Mouse (Mus musculus) gastrocnemius, postnatal 25 days (tissue): ENCODE data around the gene Scaf1. TPM values are rescaled to one million over a fixed set of nuclear protein-coding genes. Genes with fewer than 3 reads are reported as not detected.
A peak's percentile ranks its signal among the peaks of the same experiment; 100 is the strongest.
"Not testable (repeated sequence)": the region's sequence is repeated elsewhere in the genome, so short reads cannot be mapped to it uniquely, and the experiment has no call there.

Experiments
- DNase-seq: peaks from one replicate; pipeline ENCODE4 v3.0.0; 2022
- total RNA-seq, 2 experiments: library from RNA; stranded (reverse); gene quantifications; 1 replicate in 1 of 2; 2 replicates in 1 of 2; pipeline ENCODE4 v1.2.3; 2021

Scaf1 gene
- total RNA-seq, 2 experiments from 2014 or later = 35.8 to 38.1 TPM

- peak; percentile 7 for DNase-seq
Measured at GRCm38 (mm10) chr7:45045741-45046140, 29.6 kb upstream of the Scaf1 start.

- DNase-seq = no peak
Measured at GRCm38 (mm10) chr7:45043307-45043706, 27.1 kb upstream of the Scaf1 start.

DNA sequence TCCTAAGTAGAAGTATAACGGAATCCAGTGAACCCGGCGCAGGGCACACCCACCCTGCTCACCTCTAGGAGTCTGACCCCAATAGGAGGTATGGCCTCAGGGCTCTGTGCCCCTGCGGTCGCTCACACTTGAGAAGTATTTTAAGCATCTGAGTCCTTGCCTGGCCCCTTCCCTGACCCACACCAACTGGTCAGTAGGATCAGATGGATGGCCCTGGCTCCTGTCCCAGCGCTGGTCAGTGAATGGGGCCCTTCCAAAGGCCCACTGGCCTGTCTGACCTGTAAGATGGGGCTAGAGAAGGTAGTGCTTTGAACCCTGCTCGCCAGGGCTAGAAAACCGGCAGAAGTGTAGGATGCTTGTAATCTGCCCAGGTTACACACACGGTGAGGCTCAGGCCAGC lies 24.7 kb upstream of the Scaf1 start:
- peak; percentile 71 for DNase-seq

DNA sequence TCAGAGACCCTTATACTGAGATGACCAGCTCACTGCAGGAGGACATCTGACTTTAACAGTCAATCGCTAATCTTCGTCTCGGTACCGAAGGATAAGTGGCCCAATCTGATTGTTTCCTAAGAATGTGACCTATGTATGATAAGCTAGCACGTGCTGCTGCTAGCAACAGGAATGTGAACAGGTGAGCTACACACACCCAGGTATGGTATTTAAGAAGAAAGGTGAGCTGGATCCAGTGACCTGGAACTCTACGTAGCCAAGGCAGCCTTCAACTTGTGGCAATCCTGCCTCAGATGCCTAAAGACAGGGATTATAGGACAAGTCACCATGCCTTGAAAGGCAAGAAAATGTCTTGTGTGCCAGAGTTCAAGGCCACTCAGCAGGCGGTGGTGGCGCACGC lies 22.2 kb upstream of the Scaf1 start:
- DNase-seq = no peak

GRCm38 (mm10) chr7:45037720-45038361 lies 21.7 kb upstream of the Scaf1 start:
- DNase-seq = peak; percentile 38

GRCm38 (mm10) chr7:45036702-45037101 lies 20.5 kb upstream of the Scaf1 start:
- no peak for DNase-seq

DNA sequence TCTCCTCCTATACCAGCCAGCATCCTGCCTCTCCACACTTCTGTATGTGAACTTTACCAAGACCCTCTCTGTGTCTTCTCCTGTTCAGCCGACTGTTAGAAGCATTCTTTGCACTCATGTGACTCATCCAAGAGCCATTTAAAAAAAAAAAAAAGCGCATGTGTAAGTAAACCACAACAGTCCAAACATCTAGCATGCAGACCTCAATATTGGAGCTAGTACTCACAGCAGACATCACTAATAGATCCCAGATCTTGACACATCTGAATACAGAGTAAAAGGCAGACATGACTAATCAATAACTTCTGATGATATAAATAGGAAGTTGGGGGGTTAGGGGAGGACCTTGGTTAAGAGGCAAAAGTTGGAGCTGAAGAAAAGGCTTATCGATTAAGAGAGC lies 19.5 kb upstream of the Scaf1 start:
- no peak for DNase-seq

DNA sequence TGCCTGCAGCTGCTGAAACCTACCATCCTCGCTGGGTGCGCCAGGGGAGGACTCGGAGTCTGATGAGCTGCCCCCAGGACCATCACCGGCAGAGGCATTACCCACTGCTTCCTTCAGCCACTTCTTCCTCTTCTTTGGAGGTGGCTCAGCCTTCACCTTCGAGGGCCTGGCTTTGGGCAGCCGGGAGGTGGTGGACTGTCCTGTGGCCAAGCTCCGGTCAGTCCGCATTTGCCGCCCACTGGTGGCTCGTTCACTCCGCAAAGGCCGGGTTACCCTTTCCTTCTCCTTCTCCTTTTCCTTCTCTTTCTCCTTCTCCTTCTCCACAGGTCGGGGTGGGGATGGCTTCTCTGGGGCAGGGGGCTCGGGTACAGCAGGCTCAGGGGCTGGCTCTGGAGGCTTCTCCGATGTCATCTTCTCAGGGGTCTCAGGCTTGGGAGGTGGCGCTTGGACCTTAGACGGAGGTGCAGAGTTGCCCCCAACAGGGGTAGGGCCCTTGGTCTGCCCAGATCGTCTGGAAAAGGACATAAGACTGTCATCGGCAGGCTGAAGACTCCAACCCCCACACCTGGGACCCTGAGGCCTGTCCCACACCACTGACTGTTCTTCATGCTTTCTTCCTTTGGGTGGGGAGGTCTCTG lies 17.7 kb upstream of the Scaf1 start:
- DNase-seq = no peak

DNA sequence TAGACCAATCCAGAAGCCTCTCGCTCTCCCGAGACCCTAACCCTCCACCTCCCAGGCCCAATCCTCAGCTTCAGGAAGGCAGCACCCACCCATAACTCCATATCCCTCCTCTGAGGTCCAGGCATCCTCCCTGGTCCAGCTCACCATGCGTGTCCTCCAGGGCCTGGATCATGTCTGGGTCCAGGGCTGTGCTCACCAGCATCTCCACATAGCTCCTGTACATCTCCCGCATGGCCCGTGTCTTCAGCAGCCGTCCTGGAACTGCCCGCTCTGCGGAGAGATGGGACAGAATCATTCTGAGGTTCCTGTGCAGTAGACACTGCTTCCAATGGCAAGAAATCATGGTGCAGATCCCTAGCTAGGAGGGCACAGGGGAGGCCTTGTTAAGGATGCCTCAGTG lies 14.7 kb upstream of the Scaf1 start:
- no peak for DNase-seq

DNA sequence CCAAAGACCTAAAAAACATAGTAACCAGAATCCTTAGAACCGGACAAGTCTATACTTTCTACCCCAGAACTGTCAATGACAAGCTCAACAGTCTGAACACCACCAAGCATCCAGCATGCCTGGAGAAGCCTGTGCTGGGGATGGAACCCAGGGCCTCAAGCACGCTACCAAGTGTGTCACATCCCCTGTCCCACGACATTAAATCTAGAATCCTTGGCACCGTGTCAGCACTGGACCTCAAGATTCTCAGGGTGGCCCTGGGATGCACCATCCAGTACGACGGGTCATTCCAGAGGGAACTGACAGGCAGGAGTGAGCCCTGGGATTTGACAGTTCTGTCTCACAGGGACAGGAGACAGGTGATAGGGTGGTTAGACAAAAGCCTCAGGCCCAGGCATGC lies 13.8 kb upstream of the Scaf1 start:
- DNase-seq = no peak

- peak; percentile 6 for DNase-seq
Measured at GRCm38 (mm10) chr7:45028351-45028750, 12.2 kb upstream of the Scaf1 start.

GRCm38 (mm10) chr7:45027761-45028160 lies 11.6 kb upstream of the Scaf1 start:
- DNase-seq = no peak

DNA sequence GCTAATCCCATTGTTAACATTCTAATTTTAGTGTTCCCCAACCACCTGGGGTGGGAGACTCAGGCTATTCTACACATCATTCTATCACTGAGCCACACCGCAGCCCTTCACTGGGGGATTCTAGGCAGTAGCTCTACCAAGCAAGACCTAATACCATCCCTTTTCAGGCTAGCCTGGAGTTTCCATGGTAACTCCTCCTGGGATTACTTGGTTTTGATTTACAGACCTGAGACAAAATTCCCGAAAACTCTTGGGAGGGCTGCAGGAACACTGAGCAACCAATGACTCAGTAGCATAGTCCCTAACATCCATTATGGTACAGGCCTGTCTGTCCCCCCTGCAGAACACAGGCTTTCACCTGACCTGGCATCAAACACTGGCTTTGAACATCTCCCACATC lies 10.1 kb upstream of the Scaf1 start:
- DNase-seq = no peak

GRCm38 (mm10) chr7:45025601-45026220 lies 9.5 kb upstream of the Scaf1 start:
- DNase-seq = peak; percentile 42

GRCm38 (mm10) chr7:45024281-45025248 lies 8.4 kb upstream of the Scaf1 start:
- DNase-seq = no peak

DNA sequence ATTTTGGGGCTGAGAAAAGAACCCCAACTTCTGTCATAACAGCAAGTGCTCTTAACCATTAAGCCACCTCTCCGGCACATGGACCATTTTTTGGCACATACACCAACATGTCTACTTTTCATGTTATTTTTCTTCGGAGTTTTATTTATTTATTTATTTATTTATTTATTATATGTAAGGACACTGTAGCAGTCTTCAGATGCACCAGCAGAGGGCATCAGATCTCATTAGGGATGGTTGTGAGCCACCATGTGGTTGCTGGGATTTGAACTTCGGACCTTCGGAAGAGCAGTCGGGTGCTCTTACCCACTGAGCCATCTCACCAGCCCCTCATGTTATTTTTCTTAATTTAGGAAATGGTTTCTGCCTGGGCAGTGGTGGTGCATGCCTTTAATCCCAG lies 7.5 kb upstream of the Scaf1 start:
- not testable (repeated sequence) for DNase-seq

- DNase-seq = no peak
Measured at GRCm38 (mm10) chr7:45020225-45020624, 4.1 kb upstream of the Scaf1 start.

DNA sequence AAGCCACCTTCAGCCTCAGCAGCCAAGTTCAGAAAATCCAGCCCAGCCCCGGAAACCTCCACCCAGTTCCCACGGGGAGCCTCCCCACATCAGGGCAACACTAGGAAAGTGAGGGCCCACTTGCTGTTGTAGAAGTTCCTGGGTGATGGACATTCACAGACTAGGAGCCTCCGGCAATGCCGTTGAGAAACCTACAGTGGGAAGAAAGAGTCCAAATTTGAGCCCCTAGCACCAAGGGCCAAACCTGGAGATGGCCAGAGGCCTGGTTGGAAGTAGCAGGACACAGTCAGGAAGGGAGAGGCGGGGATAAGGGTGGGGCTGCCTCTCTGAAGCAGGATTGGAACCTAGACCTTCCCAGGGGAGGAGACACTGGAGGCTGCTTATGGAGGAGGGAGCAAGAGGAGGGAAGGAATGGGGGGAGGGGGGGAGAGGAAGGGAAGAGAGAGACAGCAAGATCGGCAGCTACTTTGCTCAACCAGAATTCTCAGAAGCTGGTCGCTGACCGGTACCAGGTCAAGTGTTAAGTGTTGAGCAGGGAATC lies 2.9 kb upstream of the Scaf1 start:
- peak; percentile 85 for DNase-seq

DNA sequence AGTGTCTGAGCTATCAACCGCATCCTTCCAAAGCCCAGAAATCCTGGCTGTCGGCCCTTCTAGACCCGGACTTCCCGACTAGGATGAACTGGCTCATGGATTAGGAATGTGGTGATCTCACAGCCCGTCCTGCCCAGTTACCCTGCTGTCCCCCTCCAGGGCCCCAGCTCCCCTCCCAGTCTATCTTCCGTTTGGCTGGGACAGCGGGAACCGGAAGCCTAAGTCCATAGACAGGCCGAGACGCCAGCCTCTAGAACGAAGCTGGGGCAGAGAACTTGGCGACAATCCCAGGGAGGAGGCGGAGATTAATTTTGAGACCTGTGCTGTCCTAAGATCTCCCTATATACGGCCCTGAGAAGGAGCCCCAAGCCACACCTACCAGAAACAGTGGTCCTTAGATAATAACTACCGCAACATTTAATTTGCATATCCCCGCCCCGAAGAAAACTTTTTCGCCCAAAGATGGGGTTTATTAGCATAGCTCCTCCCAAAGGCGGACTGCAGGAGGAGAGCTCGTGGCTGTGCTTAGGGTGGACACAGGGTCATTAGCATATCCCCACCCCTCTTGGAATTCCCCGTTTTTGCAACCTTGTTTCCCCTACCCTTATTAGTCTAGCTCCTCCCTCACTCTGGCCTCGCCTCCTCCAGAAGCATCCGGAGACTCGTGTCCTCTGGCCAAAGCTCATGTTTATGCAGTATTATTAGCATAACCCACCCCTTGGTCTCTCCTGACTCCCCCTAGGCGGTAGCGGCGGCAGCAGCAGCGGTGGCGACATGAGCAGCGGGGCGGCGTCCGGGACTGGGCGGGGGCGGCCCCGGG lies 1.3 kb upstream of the Scaf1 start, which contains the start of gene Rras:
Gene Rras (plus strand): TSS at position 720 of the 820 bp plus-strand sequence.
- DNase-seq = peak; percentile 96

DNA sequence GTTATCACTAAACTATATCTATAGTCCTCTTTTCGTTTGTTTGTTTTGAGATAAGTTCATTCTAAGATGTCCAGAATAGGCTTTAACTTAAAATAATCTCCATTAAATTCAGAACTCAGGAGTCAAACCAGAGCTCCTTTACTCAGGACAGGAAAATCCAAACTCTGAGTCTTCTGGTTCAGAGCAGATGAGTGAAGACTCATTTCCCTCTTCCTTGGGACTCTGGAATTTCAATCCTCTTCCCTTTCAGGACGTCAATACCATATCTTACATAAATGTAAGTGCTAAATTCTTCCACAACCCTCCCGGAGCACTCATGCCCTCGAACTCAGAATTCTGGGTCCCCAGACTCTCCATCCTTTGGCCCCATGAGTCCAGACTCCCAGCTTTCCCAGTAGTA lies 598 bp upstream of the Scaf1 start:
- DNase-seq = no peak

DNA sequence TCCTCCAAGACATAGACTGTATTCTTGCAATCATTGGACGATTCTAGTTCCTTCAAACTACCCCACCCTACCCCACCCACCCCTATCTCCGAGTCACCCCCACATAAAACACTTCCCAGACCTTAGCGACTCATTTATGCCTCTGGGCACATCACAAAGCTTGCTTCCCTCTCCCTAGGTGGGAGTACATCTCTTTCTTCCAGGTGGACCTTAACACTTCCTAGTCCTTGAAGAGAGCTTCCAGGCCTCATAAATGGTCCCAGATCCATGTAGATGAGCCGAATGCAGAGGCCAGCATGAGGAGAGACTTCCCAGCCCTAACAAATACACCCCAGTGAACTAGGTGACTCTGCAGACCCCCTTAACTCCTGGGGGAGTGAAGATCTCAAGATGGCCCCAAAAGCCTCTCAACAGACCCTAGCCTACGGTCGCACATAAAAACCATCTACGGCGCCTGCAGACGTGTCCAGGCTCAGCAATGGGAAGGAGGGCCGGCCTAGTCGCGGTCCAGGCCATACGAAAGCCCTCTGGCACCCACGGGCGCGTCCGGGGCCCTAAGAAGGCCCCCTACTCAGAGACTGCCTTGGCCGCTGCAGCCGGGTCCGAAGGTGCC lies 713 bp downstream of the Scaf1 start:
- no peak for DNase-seq
